Mouse (Mus musculus) cerebellum, adult 2 months (tissue): ENCODE measurements around the gene Zfp866.

Experiments used
- CTCF ChIP-seq: fragments of 200-500 bp; IDR thresholded peaks from 2 replicates; pipeline ENCODE4 v1.5.1; 2011; ENCODE audit warnings: low read depth, mild to moderate bottlenecking, control low read depth, low read length, moderate library complexity, borderline replicate concordance; ENCODE audit not compliant: insufficient read depth
- POLR2A ChIP-seq: fragments of 200-500 bp; IDR thresholded peaks from 2 replicates; pipeline ENCODE4 v1.6.1; 2011; ENCODE audit warnings: low read length, control low read depth, borderline replicate concordance; ENCODE audit not compliant: insufficient read depth

- no peak for TF ChIP-seq CTCF
- TF ChIP-seq POLR2A, result no peak
Measured at GRCm38 (mm10) chr8:69797661-69798060, 6.7 kb upstream of the Zfp866 start.
